Mouse (Mus musculus): Measurements from ENCODE around the gene Cdc14a.

DNA sequence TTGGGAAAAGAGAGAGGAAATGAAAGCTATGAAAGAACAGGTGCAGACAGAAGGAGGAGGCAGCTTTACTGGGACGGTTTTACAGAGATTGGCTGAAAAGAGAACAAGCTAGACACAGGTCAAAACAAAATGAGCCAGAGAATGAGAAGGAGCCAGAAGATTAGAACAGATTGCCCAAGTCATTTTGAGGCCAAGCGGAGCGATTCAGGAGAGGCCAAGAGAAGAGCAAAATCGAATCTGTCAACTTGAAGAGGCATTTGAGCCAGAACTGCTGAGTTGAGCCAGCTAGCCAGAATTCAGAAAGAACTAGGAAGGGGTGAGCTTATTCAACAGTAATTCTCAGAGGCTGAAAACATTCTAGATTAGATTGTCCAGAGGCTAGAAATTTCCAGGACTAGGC is 88.8 kb downstream of the Cdc14a start:
- no peak for TF ChIP-seq CTCF (IDR thresholded peaks at IDR 0.05; ENCODE audit: extremely low read depth, insufficient read depth, low read length)
- no peak for TF ChIP-seq POLR2A (IDR thresholded peaks at IDR 0.05; ENCODE audit: extremely low read depth, insufficient read depth, low read length)
